Mouse (Mus musculus) forelimb bud, embryonic 11.5 days (tissue): ENCODE data around the gene Pgls.
A peak's percentile ranks its signal among the peaks of the same experiment; 100 is the strongest.

Source experiments
- DNase-seq: peaks from one replicate; pipeline ENCODE4 v3.0.0-alpha.2; 2012; ENCODE audit warnings: low read depth, low spot score

Gene Pgls

DNA sequence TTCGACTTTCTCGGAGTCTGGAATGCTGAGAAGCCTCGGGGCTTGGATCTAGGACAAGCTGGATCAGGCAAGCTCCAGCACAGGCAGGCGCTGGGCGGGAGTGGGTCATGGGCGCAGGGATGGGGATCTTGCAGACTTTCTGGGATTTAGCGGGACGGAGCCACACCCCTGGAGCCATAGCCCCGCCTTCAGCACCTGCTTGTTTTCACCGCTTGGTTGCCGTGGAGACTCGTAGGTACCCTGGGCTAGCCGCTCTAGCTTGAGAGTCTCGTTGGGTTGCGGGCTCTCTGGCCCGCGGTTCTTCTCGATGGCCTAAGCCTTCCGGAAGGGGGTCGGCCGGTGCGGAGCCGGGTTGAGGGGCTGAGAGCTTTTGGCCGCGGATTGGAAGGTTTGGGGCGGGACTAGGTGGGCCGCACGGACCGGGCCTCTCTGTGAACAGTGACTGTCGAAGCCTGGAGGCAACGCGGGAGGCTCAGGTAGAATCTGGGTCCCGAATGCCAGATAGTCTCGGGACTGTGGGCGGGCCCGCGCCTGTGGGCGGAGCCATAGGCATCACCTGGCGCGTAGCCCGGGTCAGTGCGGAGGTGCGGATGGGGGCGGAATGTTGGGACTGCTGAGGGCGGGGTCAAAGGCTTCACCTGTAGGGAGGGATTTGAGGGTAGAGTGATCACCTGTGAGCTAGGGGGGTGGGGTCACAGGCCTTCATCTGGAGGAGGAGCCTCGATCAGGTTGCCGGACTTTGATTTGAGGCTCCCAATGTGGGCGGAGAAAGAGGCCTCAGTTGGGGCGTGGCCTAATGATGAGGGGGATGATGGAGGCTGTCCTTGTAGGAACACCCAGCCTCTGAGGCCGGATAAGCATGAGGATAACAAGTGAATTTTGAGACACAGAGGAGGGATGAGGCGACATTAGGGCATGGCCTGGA, 22.3 kb upstream of the Pgls start:
- peak; percentile 93 for DNase-seq

DNA sequence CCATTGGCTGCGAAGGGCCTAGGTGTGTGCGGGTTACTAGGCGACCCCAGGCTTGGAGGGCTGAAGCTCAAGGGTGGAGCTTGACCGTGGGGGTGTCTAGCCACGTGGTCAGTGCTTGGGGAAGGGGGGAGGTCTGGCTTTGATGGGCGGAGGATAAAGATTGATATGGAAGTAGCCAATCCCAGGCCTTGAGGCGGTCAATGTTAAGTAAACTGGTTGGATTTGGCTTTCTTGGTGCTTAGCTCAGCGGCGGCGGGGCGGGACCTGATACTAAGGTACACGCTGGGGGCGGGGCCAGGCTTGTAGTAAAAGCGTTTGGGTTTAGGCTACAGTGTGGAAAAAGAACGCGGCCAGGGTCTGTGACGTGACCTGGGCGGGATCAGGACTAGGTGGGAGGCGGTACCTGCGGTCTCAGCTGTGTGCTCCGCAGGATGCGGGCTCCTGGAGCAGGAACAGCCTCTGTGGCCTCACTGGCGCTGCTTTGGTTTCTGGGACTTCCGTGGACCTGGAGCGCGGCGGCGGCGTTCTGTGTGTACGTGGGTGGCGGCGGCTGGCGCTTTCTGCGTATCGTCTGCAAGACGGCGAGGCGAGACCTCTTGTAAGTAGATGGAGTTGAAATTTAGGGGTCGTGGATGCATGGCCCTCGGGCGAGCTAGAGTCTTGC, 21.6 kb upstream of the Pgls start:
- DNase-seq = peak; percentile 94

DNA sequence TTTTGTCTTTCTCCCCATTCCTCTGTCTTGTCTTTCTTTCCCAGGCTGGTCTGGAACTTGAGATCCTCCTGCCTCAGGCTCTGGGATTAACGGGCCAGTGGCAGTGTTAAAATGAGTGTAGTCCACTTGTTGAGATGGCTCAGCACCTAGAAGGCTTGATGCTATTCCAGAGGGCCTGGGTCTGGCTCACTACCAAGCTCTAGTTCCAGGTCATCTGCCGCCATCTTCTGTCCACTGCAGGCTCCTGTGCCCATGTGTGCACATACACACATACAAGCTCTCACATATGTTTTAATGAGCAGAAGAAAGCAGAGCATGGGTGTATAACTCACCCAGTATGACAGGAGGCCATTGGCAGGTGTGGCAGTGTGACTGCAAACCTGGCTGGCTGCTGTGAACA, 19.9 kb upstream of the Pgls start:
- no peak for DNase-seq

GRCm38 (mm10) chr8:71572847-71573633, 18.9 kb upstream of the Pgls start:
- no peak for DNase-seq

GRCm38 (mm10) chr8:71574426-71574825, 17.6 kb upstream of the Pgls start:
- DNase-seq = no peak

DNA sequence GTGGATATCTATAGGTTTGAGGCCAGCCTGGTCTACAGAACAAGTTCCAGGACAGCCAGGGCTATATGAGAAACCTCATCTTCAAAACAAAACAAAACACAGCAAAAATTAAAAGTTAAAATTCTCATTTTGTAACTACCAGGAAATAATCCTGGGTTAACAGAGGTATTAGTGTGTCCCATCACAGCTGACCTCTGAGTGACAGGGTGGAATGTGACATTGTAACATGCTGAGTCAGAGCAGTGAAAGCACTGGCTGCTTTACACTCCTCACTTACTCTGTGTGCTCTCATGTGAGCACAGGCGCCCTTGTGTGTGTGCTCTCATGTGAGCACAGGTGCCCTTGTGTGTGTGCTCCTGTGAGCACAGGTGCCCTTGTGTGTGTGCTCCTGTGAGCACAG, 17.0 kb upstream of the Pgls start:
- no peak for DNase-seq

GRCm38 (mm10) chr8:71577856-71578387, 14.1 kb upstream of the Pgls start:
- DNase-seq = no peak

- DNase-seq = no peak
Observed at GRCm38 (mm10) chr8:71579009-71579408, 13.0 kb upstream of the Pgls start.

DNA sequence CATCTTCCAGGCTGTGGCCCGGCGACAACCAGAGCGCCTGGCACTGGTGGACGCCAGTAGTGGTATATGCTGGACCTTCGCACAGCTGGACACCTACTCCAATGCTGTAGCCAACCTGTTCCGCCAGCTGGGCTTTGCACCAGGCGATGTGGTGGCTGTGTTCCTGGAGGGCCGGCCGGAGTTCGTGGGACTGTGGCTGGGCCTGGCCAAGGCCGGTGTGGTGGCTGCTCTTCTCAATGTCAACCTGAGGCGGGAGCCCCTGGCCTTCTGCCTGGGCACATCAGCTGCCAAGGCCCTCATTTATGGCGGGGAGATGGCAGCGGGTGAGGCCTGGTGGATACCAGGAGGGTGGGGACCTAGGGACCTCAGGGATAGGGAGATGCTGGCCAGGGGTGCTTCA, 12.5 kb upstream of the Pgls start:
- DNase-seq = no peak

DNA sequence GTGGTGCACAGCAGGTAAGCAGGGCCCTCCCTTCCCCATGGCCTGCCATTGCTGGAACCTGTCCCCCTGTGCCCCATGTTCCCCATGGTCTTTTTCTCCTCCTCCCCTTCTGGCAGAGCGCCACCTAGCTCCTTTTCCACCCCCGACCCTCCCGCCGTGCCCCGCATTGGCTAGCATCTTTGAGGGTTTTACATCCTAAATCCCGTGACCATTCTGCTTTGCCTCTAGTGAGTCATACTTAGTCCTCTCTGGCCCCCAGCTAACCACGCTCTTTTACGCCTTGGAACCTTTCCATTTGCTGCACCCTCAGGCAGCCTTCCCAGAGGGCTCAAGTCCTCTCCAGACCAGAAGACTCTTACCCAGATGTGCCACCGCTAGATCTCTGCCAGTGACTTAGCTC, 11.8 kb upstream of the Pgls start:
- DNase-seq = no peak

DNA sequence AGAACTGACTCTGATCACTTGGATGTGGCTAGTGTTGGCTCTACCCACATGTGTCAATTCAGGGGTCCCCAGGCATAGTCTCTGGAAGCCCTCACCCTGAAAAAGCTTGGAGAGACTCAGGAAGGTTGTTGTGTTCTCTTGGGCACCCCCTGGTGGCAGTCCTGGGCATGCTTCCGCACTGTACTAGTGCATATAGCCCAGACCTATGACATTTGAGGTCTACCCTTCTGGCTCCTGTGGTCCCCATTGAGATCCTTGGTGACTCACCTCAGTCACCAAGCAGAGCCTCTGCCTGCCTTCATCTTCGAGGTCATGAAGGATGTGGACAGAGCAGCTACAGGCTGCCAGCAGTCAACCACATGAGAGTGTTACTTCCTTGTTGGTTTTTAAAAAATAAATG, 5.1 kb upstream of the Pgls start:
- DNase-seq = no peak

- DNase-seq = no peak
Observed at GRCm38 (mm10) chr8:71588762-71589161, 3.2 kb upstream of the Pgls start.

GRCm38 (mm10) chr8:71591017-71591416, 959 bp upstream of the Pgls start:
- DNase-seq = no peak

DNA sequence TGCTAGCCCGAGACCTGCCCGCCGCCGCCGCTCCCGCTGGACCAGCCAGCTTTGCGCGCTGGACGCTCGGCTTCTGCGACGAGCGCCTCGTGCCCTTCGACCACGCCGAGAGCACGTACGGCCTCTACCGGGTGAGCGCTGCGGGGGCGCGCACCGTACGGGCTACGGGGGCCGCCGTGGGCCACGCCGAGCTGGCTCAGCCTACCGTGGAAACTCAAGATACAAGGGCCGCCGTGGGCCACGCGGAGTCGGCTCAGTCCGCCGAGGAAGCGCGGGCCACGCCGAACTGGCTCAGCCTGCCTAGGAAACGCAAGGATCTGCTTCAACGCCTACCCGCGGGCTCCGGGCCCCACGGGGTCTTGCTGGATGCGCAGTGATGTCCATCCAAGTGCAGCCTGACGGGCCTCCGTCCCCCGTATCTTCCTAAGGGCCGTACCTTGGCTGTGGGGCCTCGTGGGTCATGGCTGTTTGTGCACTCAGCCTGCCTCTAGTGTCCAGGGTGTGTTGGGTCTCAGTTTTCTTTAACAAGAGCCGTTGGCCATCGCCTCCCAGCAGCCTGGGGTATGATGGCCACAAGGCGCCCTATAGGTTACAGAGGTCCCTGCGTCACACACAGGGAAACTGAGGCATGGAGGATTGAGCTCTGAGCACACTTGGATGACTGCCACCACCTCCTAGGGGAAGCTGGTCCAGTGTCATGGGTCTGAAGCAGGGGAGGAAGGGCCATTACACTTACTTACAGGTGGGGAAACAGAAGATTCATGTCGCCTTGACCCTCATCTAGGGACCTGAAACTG, 596 bp downstream of the Pgls start:
- no peak for DNase-seq

GRCm38 (mm10) chr8:71593556-71594323, 1.8 kb downstream of the Pgls start:
- no peak for DNase-seq

- DNase-seq = no peak
Observed at GRCm38 (mm10) chr8:71594324-71594722, 2.3 kb downstream of the Pgls start.

DNA sequence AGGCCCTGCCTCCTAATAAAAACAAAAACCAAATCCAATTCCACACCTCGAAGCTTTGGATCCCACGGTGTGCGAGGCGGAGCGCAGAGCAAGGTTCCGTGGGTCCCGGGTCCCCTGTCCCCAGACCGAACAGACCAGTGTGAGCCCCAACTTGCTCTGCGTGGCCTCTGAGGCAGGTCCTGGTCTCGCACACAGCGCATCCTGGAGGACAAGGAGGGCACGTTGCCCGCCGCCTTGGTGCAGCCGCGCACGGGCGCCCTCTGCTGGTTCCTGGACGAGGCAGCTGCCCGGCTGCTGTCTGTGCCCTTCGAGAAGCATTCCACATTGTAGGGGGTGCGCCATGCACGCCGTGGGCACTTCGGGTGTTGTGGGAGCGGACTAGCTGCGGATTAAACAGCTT, 3.9 kb downstream of the Pgls start:
- peak; percentile 81 for DNase-seq

GRCm38 (mm10) chr8:71596384-71596783, 4.4 kb downstream of the Pgls start:
- DNase-seq = no peak

GRCm38 (mm10) chr8:71596798-71597197, 4.8 kb downstream of the Pgls start:
- no peak for DNase-seq

DNA sequence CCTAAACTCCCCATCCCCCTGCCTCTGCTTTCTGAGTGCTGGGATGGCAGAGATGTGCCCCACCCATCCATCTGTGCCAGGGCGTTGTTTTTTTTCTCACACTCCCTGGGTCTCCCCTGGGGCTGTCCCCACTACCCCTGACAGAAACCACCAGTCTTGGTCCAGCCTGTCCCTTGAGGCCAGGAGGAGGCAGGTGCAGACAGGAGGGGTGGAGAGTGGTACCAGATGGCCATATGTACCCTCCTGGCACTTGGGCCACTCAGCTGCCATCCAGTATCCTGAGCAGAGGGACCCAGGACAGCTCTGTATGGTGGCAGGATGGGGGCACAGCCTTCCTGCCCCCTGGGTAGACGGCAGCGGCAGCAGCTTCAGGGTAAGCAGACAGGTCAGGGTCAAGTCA, 5.5 kb downstream of the Pgls start, which contains the start of gene Fam129c:
Fam129c (plus strand) TSS at position 198 of the 400 bp plus-strand sequence.
- no peak for DNase-seq
